Mouse (Mus musculus) ES-E14 (cell line): Measurements from ENCODE around the gene Fam155a.

ENCODE experiments used
- HCFC1 ChIP-seq: IDR thresholded peaks from 2 replicates; pipeline ENCODE4 v1.6.1; 2012; ENCODE audit warnings: low read length, inconsistent platforms, borderline replicate concordance; ENCODE audit not compliant: insufficient read depth
- MAFK ChIP-seq: IDR thresholded peaks from 2 replicates; pipeline ENCODE4 v1.6.1; 2014; ENCODE audit warnings: mild to moderate bottlenecking, low read depth, low read length, inconsistent platforms; ENCODE audit not compliant: insufficient read depth
- ZC3H11A ChIP-seq: IDR thresholded peaks from 2 replicates; pipeline ENCODE4 v1.6.1; 2012; ENCODE audit warnings: low read depth, mild to moderate bottlenecking, inconsistent platforms, low read length, borderline replicate concordance
- ZNF384 ChIP-seq: IDR thresholded peaks from 2 replicates; pipeline ENCODE4 v1.6.1; 2012; ENCODE audit warnings: low read depth, low read length, inconsistent platforms

DNA sequence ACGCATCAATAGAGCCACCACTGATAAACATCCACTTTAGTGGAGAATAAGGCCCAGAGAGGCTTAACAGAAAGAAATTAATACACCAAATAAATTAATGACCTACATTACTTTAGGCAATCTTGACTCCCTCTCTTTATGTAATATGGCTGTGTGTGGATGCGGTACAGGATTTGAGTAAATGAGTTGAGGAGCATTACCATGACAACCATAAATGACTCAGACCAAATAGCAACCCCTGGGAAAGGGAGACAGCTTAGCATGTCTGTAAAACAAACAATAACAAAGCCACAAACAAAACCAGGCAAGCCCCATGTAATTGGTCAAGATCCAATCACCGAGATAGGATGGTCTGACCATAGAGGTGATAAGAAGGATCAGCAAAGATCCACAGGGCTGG, 244.4 kb downstream of the Fam155a start:
- TF ChIP-seq HCFC1 = no peak
- no peak for TF ChIP-seq ZNF384
- TF ChIP-seq ZC3H11A = no peak
- TF ChIP-seq MAFK = no peak
